Mouse (Mus musculus) G1E (cell line): Measurements from ENCODE around the gene Ctsc. TPM values are rescaled to one million over a fixed set of nuclear protein-coding genes. Genes with fewer than 3 reads are reported as not detected.

Source experiments
- ATAC-seq: 2 replicates; pipeline ENCODE4 v1.8.0; 2016; ENCODE audit warnings: mild to moderate bottlenecking; ENCODE audit not compliant: insufficient number of reproducible peaks, poor library complexity, low FRiP score, severe bottlenecking; ENCODE audit errors: extremely low read depth
- DNase-seq: peaks from one replicate; pipeline ENCODE4 v3.0.0; 2012; ENCODE audit warnings: low spot score
- H3K27me3 ChIP-seq: 2 replicates; pipeline ENCODE4 v1.6.1; 2012; ENCODE audit warnings: mild to moderate bottlenecking, low read length, inconsistent platforms; ENCODE audit not compliant: insufficient read depth
- H3K36me3 ChIP-seq: replicated peaks from 2 replicates; pipeline ENCODE3; 2012; ENCODE audit warnings: mild to moderate bottlenecking, inconsistent platforms
- H3K4me1 ChIP-seq: 2 replicates; pipeline ENCODE4 v1.6.1; 2012; ENCODE audit warnings: low read depth, low read length, inconsistent platforms, mixed read lengths; ENCODE audit not compliant: insufficient read depth
- H3K4me3 ChIP-seq: 2 replicates; pipeline ENCODE4 v1.5.1; 2012; ENCODE audit warnings: low read depth, mild to moderate bottlenecking, inconsistent platforms, low read length, moderate library complexity, mixed read lengths
- H3K9me3 ChIP-seq: replicated peaks from 2 replicates; pipeline ENCODE4 v1.6.1; 2012; ENCODE audit warnings: inconsistent platforms
- CTCF ChIP-seq: IDR thresholded peaks from 2 replicates; pipeline ENCODE4 v1.5.1; 2012; ENCODE audit warnings: low read depth, low read length, inconsistent platforms, mixed read lengths
- GATA1 ChIP-seq: IDR thresholded peaks from 2 replicates; pipeline ENCODE4 v1.6.1; 2012; ENCODE audit warnings: borderline replicate concordance, low read length, inconsistent platforms, mixed read lengths
- GATA2 ChIP-seq: IDR thresholded peaks from 2 replicates; pipeline ENCODE4 v1.6.1; 2012; ENCODE audit warnings: low read depth, low read length, inconsistent platforms, borderline replicate concordance
- POLR2AphosphoS5 ChIP-seq: IDR thresholded peaks from 2 replicates; pipeline ENCODE4 v1.6.1; 2012; ENCODE audit warnings: low read depth, low read length, inconsistent platforms; ENCODE audit not compliant: insufficient replicate concordance
- TAL1 ChIP-seq: conservative IDR thresholded peaks from 2 replicates; pipeline ENCODE4 v1.6.1; 2012; ENCODE audit warnings: low read depth, low read length, inconsistent platforms, mixed read lengths
- polyA plus RNA-seq: library from polyadenylated mRNA; stranded (reverse); fragments of >175 nt; gene quantifications from 2 replicates; pipeline ENCODE4 v1.2.3, GENCODE M21; 2012
- total RNA-seq, 2 experiments: library from RNA; stranded (forward) in 1 of 2; stranded (reverse) in 1 of 2; fragments of 200-1000 nt in 1 of 2; fragments of >200 nt in 1 of 2; fragmentation: Nextera tagmentation in 1 of 2; gene quantifications; 2 replicates each; pipeline ENCODE4 v1.2.3; 2014 to 2017

The Ctsc gene
- total and polyA plus RNA-seq, 3 experiments = 0.11 TPM; not detected in 2

- Histone ChIP-seq H3K4me1 (no peaks in the 10 kb centered on the region), H3K9me3 (no peaks in the 10 kb centered on the region), H3K4me3 (no peak overlapping the region), H3K27me3 (no peaks in the 10 kb centered on the region), H3K36me3 (no peaks in the 10 kb centered on the region)
- no peak for TF ChIP-seq GATA2
- no peak for TF ChIP-seq CTCF
- no peak for TF ChIP-seq TAL1
- no peak for TF ChIP-seq POLR2AphosphoS5
- no peak for TF ChIP-seq GATA1
- DNase-seq (no peak), ATAC-seq (no peak)
Measured at GRCm38 (mm10) chr7:88318474-88318873, 40.6 kb downstream of the Ctsc start.

- no peaks in the 10 kb centered on the region for H3K27me3 ChIP-seq
- H3K9me3 ChIP-seq = no peaks in the 10 kb centered on the region
- no peaks in the 10 kb centered on the region for H3K36me3 ChIP-seq
- DNase-seq = no peak
- no peak overlapping the region for H3K4me3 ChIP-seq
- no peaks in the 10 kb centered on the region for H3K4me1 ChIP-seq
- ATAC-seq = no peak
- TF ChIP-seq POLR2AphosphoS5 = no peak
Measured at GRCm38 (mm10) chr7:88318904-88319303, 41.0 kb downstream of the Ctsc start.

GRCm38 (mm10) chr7:88319414-88320140 lies 41.7 kb downstream of the Ctsc start:
- ATAC-seq = no peak
- no peak overlapping the region for H3K4me3 ChIP-seq
- H3K27me3 ChIP-seq = no peaks in the 10 kb centered on the region
- H3K9me3 ChIP-seq = no peaks in the 10 kb centered on the region
- DNase-seq = no peak
- H3K4me1 ChIP-seq = no peaks in the 10 kb centered on the region
- no peaks in the 10 kb centered on the region for H3K36me3 ChIP-seq
- TF ChIP-seq TAL1 (no peak), GATA2 (no peak), GATA1 (no peak), CTCF (no peak), POLR2AphosphoS5 (no peak)

GRCm38 (mm10) chr7:88320628-88321336 lies 42.9 kb downstream of the Ctsc start:
- ATAC-seq = no peak
- H3K4me1 ChIP-seq = no peaks in the 10 kb centered on the region
- H3K27me3 ChIP-seq = no peaks in the 10 kb centered on the region
- H3K4me3 ChIP-seq = no peak overlapping the region
- TF ChIP-seq POLR2AphosphoS5 (no peak), CTCF (no peak), GATA1 (no peak), GATA2 (no peak), TAL1 (no peak)
- H3K9me3 ChIP-seq = no peaks in the 10 kb centered on the region
- H3K36me3 ChIP-seq = no peaks in the 10 kb centered on the region
- DNase-seq = no peak

- Histone ChIP-seq H3K4me1 (no peaks in the 10 kb centered on the region), H3K27me3 (no peaks in the 10 kb centered on the region), H3K4me3 (no peak overlapping the region), H3K36me3 (no peaks in the 10 kb centered on the region), H3K9me3 (no peaks in the 10 kb centered on the region)
- no peak for DNase-seq
- TF ChIP-seq TAL1 (no peak), CTCF (no peak), GATA2 (no peak), GATA1 (no peak), POLR2AphosphoS5 (no peak)
- ATAC-seq = no peak
Measured at GRCm38 (mm10) chr7:88322431-88322830, 44.5 kb downstream of the Ctsc start.

- no peaks in the 10 kb centered on the region for H3K36me3 ChIP-seq
- no peaks in the 10 kb centered on the region for H3K9me3 ChIP-seq
- TF ChIP-seq GATA1 = no peak
- no peak for TF ChIP-seq GATA2
- no peak for TF ChIP-seq CTCF
- DNase-seq (no peak), ATAC-seq (no peak)
- H3K4me3 ChIP-seq = no peak overlapping the region
- no peaks in the 10 kb centered on the region for H3K27me3 ChIP-seq
- no peaks in the 10 kb centered on the region for H3K4me1 ChIP-seq
Measured at GRCm38 (mm10) chr7:88327495-88327894, 49.6 kb downstream of the Ctsc start.

- TF ChIP-seq GATA2 = no peak
- no peak for TF ChIP-seq TAL1
- no peak for TF ChIP-seq GATA1
- TF ChIP-seq CTCF = no peak
- TF ChIP-seq POLR2AphosphoS5 = no peak
- Histone ChIP-seq H3K4me3 (no peak overlapping the region), H3K36me3 (no peaks in the 10 kb centered on the region), H3K4me1 (no peaks in the 10 kb centered on the region), H3K9me3 (peaks cover 2% of the 10 kb centered on the region; the same call in 1 of the 2 replicates), H3K27me3 (no peaks in the 10 kb centered on the region)
- ATAC-seq = no peak
- no peak for DNase-seq
Measured at GRCm38 (mm10) chr7:88343828-88344227, 65.9 kb downstream of the Ctsc start.
